Mouse (Mus musculus) spleen, adult 2 months (tissue): ENCODE results near the gene Cacna1a. TPM values are rescaled to one million over a fixed set of nuclear protein-coding genes. Genes with fewer than 3 reads are reported as not detected.

Experiments used
- DNase-seq, 2 experiments: peaks; one replicate each; pipeline versions ENCODE4 v3.0.0 to v3.0.0-alpha.2; 2012 to 2021; ENCODE audit warnings: low spot score in 2 of 2, low read depth in 1 of 2
- H3K27ac ChIP-seq: fragments of 200-500 bp; 2 replicates; pipeline ENCODE4 v1.5.1; 2012; ENCODE audit warnings: low read length, inconsistent platforms; ENCODE audit not compliant: insufficient read depth
- H3K27me3 ChIP-seq: fragments of 200-500 bp; 2 replicates; pipeline ENCODE4 v1.6.1; 2012; ENCODE audit warnings: mild to moderate bottlenecking, moderate library complexity, low read length, inconsistent platforms; ENCODE audit not compliant: control insufficient read depth, insufficient read depth
- H3K36me3 ChIP-seq: fragments of 200-500 bp; 2 replicates; pipeline ENCODE4 v1.6.1; 2012; ENCODE audit warnings: mild to moderate bottlenecking, low read length, inconsistent platforms; ENCODE audit not compliant: control insufficient read depth, insufficient read depth
- H3K4me1 ChIP-seq: fragments of 200-500 bp; 2 replicates; pipeline ENCODE4 v1.6.1; 2011; ENCODE audit warnings: inconsistent platforms; ENCODE audit not compliant: control insufficient read depth, insufficient read depth, insufficient read length
- H3K4me3 ChIP-seq: fragments of 200-500 bp; 2 replicates; pipeline ENCODE4 v1.5.1; 2011; ENCODE audit warnings: mild to moderate bottlenecking, inconsistent platforms; ENCODE audit not compliant: insufficient read depth, insufficient read length; ENCODE audit errors: extremely low read depth
- CTCF ChIP-seq: fragments of 200-500 bp; IDR thresholded peaks from 2 replicates; pipeline ENCODE4 v1.5.1; 2011; ENCODE audit warnings: mild to moderate bottlenecking, inconsistent platforms; ENCODE audit not compliant: insufficient read depth, insufficient read length, insufficient replicate concordance; ENCODE audit errors: extremely low read depth
- POLR2A ChIP-seq: fragments of 200-500 bp; IDR thresholded peaks from 2 replicates; pipeline ENCODE4 v1.6.1; 2011; ENCODE audit warnings: low read depth, low read length, inconsistent platforms
- WGBS: fragments of 180-500 bp; shearing (Covaris S2); methylation state at CpG from one replicate; pipeline ENCODE4 v1.1.7; 2018; 5-methylcytosine and 5-hydroxymethylcytosine counted together
- polyA plus RNA-seq: library from polyadenylated mRNA; depleted of rRNA; stranded (reverse); fragments of >200 nt; gene quantifications from 2 replicates; pipeline ENCODE4 v1.2.3, GENCODE M21; 2012

Gene Cacna1a
- polyA plus RNA-seq, 1 experiment = 7.0 TPM

DNA sequence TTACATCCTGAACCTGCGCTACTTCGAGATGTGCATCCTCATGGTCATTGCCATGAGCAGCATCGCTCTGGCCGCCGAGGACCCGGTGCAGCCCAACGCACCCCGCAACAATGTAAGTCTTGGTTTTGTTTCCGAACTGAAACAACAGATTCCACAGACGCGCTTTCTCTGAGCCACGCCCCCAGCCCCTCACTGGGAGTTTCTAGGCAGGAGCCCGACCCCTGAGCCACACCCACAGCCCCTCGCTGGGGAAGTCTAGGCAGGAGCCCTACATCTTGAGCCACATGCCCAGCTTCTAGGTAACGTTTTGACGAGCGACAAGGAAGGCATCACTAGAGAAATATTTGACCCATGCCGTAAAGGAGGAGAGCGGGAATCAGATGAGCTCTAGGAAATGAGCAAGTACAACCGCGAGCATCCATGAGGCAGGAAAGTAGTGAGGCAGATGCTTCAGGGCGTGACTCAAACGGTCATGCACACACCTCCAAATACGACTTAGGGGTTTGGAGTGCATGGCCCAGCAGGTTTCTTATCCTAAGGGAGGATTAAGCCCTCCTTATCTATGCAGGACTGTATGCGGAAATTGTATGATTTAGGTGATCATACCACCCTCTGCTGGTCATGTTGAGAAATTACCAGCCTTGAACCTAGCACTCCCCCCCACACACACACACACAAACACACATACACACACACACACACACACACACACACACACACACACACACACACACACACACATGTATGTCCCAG is 181.9 kb downstream of the Cacna1a start:
- DNase-seq = no peak
- Histone ChIP-seq H3K4me3 (no peak overlapping the region), H3K4me1 (peaks cover 4% of the 10 kb centered on the region), H3K36me3 (no peaks in the 10 kb centered on the region), H3K27me3 (0 out of 2 replicates have a peak, but pooled peaks cover 2% of the 10 kb centered on the region), H3K27ac (no peak overlapping the region)
- 58% methylated on average over 25 of the region's 25 CpGs for WGBS
- TF ChIP-seq CTCF = no peak

DNA sequence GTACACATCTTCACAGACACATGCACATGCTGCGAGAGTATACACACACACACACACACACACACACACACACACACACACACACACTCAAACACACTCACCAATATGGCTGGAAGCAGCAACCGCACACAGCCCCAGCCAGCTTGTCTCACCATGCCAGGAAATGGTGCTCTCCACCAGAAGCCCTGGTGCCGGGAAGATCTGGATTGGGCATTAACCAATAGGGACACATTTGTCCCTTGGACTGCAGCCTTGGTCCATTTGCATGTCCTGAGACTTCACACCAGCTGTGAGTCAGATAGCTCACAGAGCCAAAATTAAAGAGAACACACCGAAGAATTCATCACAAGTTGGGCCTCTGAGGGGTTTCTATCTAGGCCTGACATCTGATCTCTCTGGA is 189.2 kb downstream of the Cacna1a start:
- Histone ChIP-seq H3K27ac (no peak overlapping the region), H3K36me3 (no peaks in the 10 kb centered on the region), H3K27me3 (no peaks in the 10 kb centered on the region), H3K4me1 (no peaks in the 10 kb centered on the region), H3K4me3 (no peak overlapping the region)
- WGBS = 83% methylated on average over 4 of the region's 4 CpGs
- TF ChIP-seq POLR2A = no peak
- TF ChIP-seq CTCF = no peak
- DNase-seq = no peak

- no peaks in the 10 kb centered on the region for H3K36me3 ChIP-seq
- peak in 1 of 2 experiments; percentile 24 for DNase-seq
- no peak overlapping the region for H3K27ac ChIP-seq
- TF ChIP-seq CTCF (peak; percentile 49; the same call in 1 of the 2 replicates), POLR2A (no peak)
- no peak overlapping the region for H3K4me3 ChIP-seq
- H3K4me1 ChIP-seq = no peaks in the 10 kb centered on the region
- 42% methylated on average over 3 of the region's 3 CpGs for WGBS
- H3K27me3 ChIP-seq = no peaks in the 10 kb centered on the region
Observed at GRCm38 (mm10) chr8:84579595-84579994, 191.4 kb downstream of the Cacna1a start.

- no peak for TF ChIP-seq POLR2A
- TF ChIP-seq CTCF = peak; percentile 8; the same call in 1 of the 2 replicates
- DNase-seq = peak in 1 of 2 experiments; percentile 20
- Histone ChIP-seq H3K27me3 (no peaks in the 10 kb centered on the region), H3K27ac (no peak overlapping the region), H3K4me1 (no peaks in the 10 kb centered on the region), H3K36me3 (no peaks in the 10 kb centered on the region), H3K4me3 (no peak overlapping the region)
- 61% methylated on average over 1 of the region's 1 CpGs for WGBS
Observed at GRCm38 (mm10) chr8:84585311-84585710, 197.1 kb downstream of the Cacna1a start.

- DNase-seq = no peak
- Histone ChIP-seq H3K4me1 (no peaks in the 10 kb centered on the region), H3K27ac (no peak overlapping the region), H3K27me3 (no peaks in the 10 kb centered on the region), H3K36me3 (no peaks in the 10 kb centered on the region), H3K4me3 (no peak overlapping the region)
- WGBS = 82% methylated on average over 2 of the region's 2 CpGs
- TF ChIP-seq POLR2A (no peak), CTCF (no peak)
Observed at GRCm38 (mm10) chr8:84586221-84586620, 198.0 kb downstream of the Cacna1a start.

DNA sequence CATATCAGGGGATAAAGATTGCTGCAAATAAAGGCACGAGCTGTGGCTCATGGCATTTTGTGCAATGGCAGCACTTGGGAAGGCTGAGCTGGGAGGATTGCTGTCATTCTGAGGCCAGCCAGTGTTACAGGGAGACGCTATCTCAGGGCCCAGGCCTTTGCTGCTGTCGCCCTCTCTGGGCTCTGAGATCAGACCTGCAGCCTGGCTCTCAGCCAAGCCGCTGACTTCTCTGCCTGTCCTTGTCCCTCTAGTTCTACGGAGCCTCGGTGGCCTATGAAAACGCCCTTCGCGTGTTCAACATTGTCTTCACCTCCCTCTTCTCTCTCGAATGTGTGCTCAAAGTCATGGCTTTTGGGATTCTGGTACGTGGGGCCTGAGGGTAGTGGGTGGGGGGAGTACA is 200.3 kb downstream of the Cacna1a start:
- H3K4me1 ChIP-seq = no peaks in the 10 kb centered on the region
- no peaks in the 10 kb centered on the region for H3K27me3 ChIP-seq
- 62% methylated on average over 11 of the region's 11 CpGs for WGBS
- TF ChIP-seq CTCF (no peak), POLR2A (no peak)
- H3K27ac ChIP-seq = no peak overlapping the region
- H3K36me3 ChIP-seq = no peaks in the 10 kb centered on the region
- DNase-seq = no peak
- H3K4me3 ChIP-seq = no peak overlapping the region

DNA sequence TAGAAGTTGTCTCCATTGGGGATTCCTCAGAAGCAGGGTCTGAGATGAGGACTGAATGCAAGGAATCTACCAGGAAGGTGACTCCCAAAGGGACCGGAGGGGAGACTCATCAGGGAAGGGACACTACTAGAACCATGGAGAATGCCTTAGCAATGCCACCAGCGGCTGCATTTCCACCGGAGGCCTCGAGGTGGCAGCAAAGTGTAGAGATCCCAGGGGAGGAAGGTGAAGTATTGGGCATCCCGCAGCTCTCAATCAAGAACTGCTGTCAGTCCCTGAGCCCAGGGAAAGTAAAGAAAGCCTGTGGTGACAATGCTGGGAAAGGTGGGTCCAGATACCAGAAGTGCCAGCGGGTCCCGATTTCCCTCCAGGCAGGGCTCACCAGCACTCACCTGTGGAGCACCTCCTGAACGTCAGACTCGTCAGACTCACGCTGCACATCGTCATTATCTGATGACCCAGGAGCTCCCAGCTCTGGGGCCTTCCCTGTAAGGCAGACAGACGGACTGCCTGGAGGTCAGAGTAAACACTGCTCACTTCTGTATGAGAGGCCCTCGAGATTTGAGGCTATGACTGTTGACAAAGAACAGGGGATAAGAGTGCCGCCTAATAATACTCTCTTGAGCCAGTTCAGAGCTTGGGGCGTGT is 203.9 kb downstream of the Cacna1a start:
- DNase-seq = peak in 1 of 2 experiments; percentile 71
- H3K27me3 ChIP-seq = no peaks in the 10 kb centered on the region
- 31% methylated on average over 15 of the region's 15 CpGs for WGBS
- no peak overlapping the region for H3K4me3 ChIP-seq
- no peak overlapping the region for H3K27ac ChIP-seq
- no peaks in the 10 kb centered on the region for H3K36me3 ChIP-seq
- no peaks in the 10 kb centered on the region for H3K4me1 ChIP-seq
- TF ChIP-seq CTCF (peak; percentile 90; the same call in 1 of the 2 replicates), POLR2A (no peak)
